Mouse (Mus musculus) lung, postnatal 25 days (tissue): ENCODE measurements around the gene Supv3l1.
"Not testable (repeated sequence)": the region's sequence is repeated elsewhere in the genome, so short reads cannot be mapped to it uniquely, and the experiment has no call there.

Source experiments
- DNase-seq: peaks from one replicate; pipeline ENCODE4 v3.0.0; 2022; ENCODE audit warnings: low spot score

Supv3l1 gene

DNA sequence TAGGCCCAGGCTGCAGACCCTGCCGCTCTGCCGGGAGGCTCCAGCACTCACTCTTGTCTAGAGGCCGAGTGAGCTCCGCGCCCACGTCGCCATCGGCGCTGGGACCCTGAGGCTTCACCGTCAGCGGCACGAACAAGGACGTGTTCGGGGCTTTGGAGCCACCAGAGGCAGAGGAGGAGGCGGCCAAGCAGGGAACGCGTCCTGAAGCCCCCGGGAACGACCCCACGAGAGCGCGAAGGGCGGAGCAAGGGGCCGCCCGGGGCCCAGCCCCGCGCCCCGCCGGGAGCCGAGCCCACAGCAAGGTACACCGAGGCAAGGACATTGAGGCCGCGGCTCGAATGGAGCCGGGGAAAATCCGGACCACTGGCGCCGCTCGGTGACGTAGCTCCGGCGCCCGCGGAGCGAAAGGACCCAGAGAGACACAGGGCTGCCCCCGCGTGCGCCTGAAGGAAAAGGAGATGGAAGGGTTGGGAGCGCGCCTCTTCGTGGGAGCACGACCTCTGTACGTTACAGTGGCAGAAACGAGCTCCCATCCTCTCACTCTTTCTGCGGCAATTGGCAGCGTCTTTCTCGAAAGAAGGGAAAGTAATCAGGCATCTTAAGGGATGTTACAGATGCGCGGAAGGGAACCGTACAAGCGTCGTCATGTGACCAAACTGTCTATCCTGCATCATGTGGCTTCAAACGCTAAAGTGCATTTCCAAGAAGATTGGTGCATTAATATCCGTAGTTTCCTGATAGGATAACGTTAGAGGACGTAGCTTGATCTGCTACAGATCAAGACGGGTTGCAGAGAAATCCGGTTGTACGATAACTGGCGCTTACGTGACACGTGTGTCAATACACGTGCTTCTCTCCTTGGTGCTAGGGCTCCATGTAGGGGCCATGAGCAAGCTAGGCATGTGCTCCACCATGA lies at the start of gene Supv3l1, which contains the start of gene 4930507D05Rik:
Gene Supv3l1, minus strand, starts transcription at position 375 of the 916 bp plus-strand sequence.
Gene 4930507D05Rik, plus strand, starts transcription at position 126 of the 916 bp plus-strand sequence.
- DNase-seq: peak; percentile 87

DNA sequence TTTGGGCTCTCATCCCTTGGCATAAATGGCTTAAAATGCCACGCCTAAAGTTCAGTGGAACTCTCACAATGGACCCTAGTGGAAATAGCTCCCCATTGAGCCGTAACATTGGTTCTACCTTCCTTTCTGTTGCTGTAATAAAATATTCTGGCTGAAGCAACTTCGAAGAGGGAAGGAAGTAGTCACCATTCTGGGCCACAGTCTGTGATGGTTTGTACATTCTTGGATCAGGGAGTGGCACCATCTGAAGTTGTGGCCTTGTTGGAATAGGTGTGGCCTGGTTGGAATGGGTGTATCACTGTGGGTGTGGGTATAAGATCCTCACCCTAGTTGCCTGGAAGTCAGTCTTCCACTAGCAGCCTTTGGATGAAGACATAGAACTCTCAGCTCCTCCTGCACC lies 42.1 kb upstream of the Supv3l1 start:
- DNase-seq: not testable (repeated sequence)

DNA sequence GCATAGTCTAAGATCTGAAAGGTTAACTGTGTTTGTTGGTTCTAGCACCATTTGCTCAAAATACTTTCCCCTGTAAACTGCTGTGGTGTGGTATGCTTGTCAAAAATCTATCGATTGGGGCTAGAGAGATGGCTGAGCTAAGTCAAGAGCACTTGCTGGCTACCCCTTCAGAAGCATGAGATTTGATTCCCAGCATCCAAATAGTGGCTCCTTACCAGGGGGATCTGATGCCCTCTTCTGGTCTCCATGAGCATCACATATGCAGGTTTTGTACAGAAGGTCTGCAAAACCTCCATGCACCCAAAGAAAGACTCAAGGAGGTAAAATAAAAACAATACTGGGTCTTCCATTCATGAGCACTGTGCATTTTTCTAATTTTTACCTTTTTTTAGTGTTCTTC lies 38.7 kb upstream of the Supv3l1 start:
- peak; percentile 74 for DNase-seq

DNA sequence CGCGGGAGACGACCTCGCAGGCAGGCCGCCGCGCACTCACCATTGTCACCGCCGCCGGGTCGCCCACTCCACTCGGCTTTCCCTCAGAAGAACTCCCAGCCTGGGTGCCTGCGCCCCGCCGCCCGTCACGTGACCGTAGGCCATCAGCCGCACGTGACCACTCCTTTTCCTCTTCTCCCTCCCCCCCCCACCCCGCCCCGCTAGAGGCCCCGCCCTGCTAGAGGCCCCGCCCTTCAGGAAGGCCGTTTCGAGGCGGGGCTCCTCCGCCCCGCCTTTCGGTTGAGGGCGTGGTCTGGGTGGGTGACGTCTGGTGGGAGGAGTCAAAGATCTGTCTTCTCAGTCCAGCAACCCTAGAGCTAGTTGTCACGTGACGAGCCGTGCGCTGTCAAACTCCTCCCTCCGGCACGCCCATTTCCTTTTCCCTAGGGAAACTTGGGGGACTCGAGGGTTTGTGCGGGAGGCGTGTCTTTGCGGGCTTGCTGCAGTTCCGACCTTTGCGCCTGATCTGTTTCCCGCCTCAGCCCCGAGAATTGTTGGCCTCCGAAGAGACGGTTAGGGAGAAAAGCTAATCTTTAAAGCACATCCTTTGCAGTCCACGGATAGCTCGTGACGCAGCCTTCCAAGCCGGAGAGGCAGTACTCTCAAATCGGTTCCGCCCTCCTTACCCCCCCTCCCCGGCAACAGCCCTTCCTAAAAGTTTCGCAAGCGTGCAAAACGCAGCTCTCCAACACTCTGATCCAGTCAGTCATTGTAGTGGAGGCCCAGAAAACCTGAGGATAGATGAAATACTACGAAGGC lies 37.3 kb upstream of the Supv3l1 start, which contains the start of gene Vps26a:
Gene Vps26a, minus strand, starts transcription at position 188 of the 798 bp plus-strand sequence.
- peak; percentile 99 for DNase-seq

DNA sequence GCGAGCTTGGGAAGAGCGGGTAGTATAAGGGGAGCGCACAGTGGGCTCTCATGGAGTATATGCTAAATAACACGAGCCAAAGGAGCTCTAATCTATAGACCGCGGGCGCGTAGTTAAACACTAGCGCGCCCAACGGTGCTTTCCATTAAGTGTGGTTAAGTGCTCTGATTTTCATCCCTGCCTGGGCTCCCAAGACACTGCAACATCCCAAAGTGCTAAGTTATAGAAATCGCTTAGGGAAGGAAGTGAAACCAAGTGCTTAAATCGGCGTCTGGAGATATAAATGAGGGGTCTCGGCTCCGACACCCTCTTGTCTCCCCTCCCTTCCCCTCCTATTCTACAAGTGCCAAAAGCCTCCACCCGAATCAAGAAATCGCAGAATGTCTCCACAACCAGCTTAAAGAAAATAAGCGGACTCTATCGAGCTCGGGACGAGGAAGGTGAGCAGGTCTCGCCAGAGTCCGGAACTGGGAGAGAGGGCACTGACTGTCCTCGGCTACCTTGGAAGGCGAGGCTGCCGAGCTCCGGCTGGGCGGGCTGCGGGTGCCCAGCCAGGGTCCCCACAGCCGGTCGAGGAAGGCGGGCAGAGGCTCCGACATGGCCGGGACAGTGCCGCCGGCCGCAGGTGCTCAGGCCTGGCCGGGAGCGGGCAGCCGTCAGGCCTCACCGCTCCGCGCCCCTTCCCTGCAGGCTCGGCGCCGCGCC lies 36.5 kb upstream of the Supv3l1 start:
- DNase-seq: peak; percentile 44

DNA sequence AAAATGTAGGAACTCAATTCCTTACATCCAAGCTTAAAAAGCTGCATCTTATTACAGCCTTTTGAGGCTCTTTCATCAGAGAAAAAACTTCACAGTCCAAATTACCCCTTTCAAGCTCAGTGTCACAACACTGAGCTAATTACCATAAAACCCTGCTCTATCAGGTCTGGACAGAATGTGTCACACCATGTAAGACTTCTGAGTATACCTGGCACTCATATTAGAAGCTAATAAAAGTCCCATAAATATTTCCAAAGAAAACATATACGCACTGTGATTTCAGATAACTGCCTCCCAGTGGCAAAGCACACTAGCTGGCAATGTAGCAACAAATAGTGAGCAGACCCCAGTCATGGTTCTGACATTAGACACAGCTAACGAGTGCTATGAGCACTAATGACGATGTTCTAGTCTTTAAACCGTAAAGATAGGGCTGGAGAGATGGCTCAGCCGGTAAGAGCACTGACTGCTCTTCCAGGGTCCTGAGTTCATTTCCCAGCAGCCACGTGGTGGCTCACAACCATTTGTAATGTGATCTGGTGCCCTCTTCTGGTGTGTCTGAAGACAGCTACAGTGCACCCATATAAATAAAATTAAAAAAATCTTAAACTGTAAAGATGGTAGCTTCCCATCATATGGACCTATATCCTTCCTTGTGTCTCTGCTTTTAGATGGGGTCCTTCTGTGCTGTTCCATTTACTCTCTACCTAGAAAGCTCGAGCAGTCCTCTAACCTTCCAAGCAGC lies 31.7 kb upstream of the Supv3l1 start:
- DNase-seq: no peak

DNA sequence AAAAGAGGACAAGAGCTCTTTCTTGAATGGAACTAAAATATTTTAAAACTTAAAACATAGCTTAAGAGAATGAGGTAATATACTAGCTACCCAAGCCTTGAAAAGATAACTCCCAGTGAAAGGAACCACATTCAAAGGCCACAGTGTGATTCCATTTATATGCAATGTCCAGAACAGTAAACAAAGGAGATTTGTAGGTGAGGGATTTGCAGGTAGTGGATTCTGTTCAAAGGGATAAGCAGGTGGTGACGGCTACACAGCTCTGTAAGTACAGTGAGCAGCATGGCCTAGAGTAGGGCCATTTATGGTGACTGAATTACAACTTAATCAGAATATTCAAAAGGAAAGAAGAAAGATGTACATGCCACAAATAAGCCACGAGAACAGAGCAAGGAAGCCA lies 27.4 kb upstream of the Supv3l1 start:
- no peak for DNase-seq

DNA sequence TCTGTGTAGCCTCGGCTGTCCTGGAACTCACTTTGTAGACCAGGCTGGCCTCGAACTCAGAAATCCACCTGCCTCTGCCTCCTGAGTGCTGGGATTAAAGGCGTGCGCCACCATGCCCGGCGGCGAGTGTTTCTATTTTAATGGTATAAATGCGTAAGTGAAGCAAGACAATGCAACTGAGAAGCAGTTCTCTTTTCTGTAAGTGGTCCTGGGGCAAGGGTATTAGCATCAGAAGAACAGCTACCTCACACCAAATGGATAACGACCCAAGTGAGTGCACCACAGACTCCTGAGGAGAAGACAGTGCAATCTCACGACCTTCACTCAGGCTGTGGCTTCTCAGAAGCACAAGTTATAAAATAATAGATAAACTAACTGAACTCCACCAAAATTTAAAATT lies 25.4 kb upstream of the Supv3l1 start:
- no peak for DNase-seq

DNA sequence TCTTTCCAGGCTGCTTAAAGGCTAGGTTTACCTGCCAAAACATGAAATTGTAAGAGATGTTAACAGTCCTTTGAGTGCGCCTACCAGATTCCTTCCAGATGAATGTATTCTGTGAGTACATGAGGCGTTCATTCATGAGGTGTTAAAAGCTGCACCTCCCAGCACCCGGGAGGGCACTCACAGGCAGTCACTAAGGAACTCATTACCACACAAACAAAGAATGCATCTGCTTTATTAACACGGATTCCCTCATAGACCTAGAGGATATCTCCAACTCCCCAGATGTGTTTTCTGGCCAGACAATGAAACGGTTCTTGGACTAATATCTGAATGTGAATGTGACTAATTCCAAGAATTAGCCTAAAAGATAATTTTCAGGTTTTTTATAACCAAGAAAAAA lies 21.6 kb upstream of the Supv3l1 start:
- no peak for DNase-seq

DNA sequence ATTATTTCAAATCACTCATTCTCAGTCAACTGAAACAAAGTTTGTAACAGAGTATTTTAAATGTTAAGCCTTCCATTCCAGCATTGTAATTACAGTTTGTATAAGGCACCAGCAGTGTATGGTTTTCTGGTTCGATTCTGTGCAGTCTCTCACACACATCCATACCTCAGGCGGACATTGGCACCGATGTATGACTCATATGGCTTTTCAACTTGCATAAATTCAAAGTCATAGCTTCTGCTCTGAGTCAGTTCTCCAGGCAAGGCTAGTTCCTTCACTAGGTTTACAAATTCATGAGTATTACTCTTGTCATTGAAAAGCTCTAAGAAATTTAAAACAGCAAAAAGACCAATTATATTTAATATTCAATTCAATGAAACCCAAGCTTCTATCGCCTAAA lies 20.2 kb upstream of the Supv3l1 start:
- no peak for DNase-seq

DNA sequence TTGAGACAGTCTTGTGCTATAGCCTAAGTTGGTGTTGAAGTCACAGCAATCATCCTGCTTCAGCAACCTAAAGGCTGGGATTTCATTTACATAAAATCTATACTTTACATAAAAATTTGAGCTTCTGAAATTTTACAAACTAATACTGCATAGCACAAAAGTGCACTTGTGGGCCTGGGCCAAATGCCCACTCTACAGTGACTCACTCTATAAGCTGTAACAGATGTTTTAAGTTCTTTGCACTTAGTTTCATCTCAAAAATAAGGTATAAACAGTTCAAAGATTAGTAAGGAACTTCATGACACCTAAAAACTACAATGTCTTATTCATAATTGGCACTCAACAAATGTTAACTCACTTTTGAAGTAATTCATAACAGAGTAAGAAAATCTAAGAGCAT lies 11.8 kb upstream of the Supv3l1 start:
- DNase-seq: no peak

DNA sequence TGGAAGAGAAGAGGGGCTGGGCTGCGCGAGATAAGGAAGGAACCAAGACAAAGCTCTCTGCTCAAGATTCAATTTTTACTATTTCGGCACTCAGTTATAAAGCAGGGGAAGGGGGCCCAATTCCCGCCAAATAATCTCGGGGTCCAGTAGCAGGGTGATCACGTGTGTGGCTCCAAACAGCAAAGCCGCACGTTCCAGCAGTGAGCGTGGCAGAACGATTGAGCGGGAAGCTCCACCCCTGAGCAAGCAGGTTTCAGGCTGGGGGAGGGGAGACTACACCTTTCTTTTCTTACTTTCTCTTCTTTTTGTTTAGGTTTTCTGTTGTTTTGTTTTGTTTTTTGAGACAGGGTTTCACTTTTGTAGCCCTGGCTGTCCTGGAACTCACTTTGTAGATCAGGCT lies 2.5 kb upstream of the Supv3l1 start:
- not testable (repeated sequence) for DNase-seq

DNA sequence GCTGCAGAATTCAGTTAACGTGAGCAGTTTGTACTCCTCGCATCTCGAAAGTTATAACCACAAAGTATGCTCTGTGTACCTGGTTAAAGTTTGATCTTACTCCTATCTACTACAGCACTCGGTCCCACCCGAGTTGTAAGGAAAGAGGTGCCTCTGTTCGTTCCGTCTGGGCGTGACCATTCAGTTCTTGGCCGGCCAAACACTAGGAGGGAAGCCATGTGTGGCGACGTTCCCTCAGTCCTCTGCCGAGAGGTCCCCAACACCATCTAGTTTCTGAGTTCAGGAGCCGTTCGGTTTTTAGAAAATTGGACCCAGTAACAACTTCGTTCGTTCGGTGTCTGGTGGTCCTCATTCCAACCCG lies 722 bp upstream of the Supv3l1 start:
- no peak for DNase-seq

DNA sequence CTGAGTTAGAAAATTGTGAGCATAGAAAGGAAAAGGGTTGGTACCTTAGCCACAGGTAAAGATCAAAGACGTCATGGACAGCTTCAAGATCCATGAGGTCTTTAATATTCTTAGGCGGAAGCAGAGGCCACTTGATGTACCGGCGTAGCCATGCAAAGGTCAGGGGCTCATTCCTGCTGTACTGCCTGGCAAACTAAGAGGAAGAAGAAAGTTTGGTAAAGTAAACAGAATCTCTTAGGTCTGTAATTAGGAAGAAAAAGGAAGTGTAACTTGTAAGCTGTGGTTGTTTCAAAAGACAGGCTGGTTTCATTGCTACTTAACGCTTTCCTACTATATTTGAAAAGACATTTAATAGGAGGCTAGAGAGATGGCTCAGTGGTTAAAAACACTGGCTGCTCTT lies 19.1 kb downstream of the Supv3l1 start:
- DNase-seq: peak; percentile 3

DNA sequence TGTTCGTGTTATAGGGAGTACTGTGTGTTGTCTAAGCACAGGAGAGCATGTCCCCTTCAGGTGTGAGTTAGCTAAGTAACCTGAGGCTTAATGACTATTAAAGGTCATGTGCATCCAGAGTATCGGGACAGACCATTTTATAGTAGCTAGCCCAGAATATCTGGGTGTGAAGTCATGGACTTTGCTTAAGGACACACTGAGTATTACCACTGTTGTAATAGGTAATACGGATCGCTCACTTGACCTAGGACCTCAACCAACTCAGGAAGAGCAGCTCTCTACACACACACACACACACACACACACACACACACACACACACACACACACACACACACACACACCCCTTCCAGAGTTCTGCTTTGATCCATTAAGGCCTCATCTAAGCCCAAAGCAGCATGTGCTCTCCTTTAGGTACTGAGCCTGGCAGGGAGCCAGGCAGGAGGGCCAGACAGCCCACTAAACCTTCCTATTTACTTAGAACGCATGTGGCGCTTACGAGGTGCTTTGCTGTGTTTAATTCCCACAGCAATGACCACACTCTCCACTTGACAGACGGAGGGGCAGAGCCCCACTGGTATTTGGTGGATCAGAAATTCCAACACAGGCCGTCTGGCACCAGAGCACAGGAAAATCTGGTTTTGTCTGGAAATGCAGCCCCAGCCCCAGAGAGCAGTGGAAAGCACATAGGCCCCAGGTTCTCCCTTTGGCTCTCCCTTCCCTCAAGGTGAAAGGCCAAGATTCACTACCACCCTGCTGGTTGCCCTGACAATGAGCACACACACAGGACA lies 24.3 kb downstream of the Supv3l1 start:
- no peak for DNase-seq

DNA sequence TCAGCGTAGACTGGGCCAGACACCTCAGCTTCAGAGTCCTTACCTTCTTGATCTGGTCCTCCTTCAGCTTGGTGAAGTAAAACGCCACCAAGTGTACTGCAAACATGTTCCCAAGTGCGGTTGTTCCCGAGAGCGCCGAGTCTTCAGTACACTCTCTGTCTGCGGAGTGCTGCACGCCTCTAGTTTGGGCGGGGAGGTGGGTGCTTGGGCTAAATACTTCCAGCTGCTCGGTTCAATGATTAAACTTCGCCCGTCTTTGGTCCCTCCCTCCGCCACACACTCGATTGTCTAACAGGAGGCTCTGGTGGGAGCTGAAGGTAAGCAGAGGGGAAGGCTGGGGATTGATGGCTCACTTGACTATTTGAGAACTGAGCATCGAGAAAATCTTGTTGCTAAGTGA lies 27.3 kb downstream of the Supv3l1 start, which contains the start of gene Hkdc1:
Gene Hkdc1, minus strand, starts transcription at position 237 of the 400 bp plus-strand sequence.
- peak; percentile 61 for DNase-seq

DNA sequence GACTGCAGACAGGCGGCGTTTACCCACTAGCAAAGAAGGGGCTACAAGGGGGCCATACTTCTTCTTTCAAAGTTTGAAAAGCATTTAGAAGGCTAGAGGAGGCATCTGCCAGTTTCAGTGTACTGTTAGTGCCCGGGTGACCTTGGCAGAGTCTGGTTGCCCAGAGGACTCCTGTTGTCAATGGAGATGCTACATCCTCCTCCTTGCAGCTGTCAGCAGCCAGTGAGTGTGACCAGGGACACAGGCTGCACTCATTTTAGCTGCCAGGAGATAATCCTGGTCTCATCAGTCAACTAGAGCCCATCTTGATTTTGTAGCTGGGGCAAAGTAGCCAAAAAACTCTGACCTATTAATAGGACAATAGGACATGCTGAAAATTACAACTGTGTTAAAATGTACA lies 28.4 kb downstream of the Supv3l1 start:
- no peak for DNase-seq

DNA sequence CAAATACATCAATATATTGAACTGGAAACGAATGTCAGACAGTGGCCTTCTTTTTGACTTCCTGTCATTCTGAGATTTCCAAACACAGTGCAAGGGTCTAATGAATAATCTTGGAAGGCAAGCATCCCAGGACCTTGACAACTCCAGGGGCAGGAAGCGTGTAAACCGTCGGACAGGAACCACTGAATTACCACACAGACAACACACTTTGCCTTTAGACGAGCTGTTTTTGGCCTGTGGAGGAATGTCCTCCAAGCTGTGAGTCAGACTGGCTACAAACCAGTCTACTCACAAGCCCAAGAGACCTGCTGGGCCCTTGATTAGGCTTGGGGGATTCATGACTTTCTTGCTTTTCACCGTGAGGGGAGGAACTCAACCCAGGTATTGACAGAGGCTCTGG lies 29.1 kb downstream of the Supv3l1 start:
- DNase-seq: no peak

DNA sequence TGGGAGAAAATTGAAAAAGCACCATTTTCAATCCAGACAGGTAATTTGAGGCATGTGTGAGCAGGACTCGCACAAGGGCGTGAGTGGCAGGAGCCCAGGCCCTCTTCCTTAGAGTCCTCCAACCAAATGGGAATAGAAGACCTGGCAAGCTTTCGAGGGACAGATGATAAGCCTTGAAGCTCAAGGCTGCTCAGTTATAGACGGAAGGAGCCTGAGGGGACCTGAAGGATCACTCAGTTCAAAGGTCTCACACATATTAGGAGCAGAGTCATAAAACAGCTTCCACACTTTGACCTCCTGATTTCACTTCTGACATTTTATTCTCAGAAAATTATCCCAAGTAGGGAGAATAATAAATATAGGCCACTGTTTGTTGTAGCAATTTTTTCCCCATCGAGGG lies 30.1 kb downstream of the Supv3l1 start:
- DNase-seq: no peak

DNA sequence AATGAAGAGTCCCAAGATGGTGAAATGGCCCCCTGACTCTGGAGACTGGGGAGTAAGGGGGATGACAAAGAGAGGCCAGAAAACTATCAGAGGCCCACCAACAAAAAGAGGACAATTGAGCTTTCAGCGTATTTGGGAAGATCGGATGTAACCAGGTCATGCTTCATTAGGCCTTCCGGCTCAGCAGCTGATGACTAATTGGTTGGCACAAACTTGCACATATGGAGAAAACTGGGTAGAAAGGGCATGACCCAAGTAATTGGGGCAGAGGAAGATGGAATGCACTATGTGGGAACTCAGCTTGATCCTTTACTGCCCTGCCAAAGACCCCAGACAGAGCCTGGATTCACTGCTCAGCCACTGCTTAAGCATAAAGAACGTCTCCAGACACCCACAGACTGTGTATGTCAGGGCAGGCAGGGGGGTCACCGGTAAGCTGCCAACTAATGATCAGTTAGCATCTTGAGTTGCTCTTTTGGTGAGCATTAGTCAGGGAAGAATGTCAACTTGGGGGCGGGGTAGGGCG lies 30.6 kb downstream of the Supv3l1 start:
- no peak for DNase-seq

DNA sequence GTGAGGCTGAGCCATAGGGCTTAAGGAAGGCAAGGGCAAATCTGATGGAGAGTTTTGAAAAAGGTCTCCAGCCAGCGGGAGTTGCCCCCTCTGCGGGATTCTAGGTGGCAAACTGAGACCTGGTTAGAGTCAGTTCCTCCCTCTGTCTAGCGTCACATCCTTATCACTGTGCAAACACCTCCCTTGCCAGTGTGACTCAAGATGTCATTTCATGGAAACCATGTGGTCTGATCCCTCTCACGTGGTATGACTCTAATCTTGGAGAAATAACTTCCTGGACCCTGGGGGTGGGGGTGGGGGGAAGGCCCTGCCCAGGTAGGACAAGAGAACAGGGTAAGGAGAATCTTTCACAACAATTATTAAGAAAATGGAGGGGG lies 35.9 kb downstream of the Supv3l1 start:
- peak; percentile 62 for DNase-seq
